In the genomic region with DNA sequence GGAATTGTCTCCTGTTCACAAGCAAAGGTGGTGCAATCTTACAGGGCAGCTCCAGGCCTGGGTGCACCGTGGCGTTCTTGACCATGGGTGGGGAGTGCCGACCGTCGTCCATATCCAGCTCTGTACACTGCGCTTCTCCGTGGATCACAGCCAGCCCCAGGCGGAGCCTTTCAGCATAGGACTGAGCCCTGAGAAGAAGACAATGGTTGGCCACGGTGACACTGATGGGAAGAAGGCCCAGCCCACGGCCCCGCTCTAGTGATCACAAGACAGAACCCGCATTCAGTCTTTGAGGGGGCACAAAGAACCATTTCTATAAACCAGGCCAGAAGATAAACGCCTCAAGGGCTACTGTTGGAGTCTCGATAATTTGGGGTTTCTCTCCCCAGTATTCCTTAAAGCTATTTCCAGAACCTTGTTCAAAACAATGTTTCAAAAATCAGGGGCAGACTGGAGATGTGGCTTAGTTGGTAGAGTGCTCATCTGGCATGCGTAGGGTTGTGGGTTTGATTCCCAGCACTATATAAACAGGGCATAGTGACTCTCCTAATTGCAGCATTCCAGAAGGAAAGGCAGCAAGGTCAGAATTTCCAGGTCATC, we compare ENCODE assay signal across 21 mouse cellular contexts. TPM values are rescaled to one million over a fixed set of nuclear protein-coding genes. Genes with fewer than 3 reads are reported as not detected.
DNase-seq lines count a peak whose midpoint lies in the region; TF ChIP-seq lines count a peak whose summit lies in the region.
"Had no signal": no experiment of that assay in that cellular context is flagged by ENCODE, and none has a peak within 500 bp of the region (broad histone marks: within the 10 kb centered on the region; RNA-seq: fewer than 3 reads in every experiment).

No protein-coding gene starts in this region.

- H3K4me1 ChIP-seq in cortical plate, adult 2 months (ENCODE audit: control insufficient read depth, insufficient read depth, low read length): peaks cover 3% of the 10 kb centered on the region; the same call in 1 of the 2 replicates
- H3K4me1 ChIP-seq: embryonic facial prominence, embryonic 12.5 days; forebrain, embryonic 15.5 days; hindbrain, embryonic 12.5 days had no signal

- peak overlapping the region; percentile 35 for H3K27ac ChIP-seq in cortical plate, adult 2 months (ENCODE audit: insufficient read depth, low read length)
- H3K27ac ChIP-seq: embryonic facial prominence, embryonic 12.5 days; hindbrain, embryonic 12.5 days had no signal

- TF ChIP-seq POLR2A in cortical plate, adult 2 months (IDR thresholded peaks at IDR 0.05; ENCODE audit: extremely low read depth, insufficient read depth, low read length): no peak

- H3K4me3 ChIP-seq in cortical plate, adult 2 months (ENCODE audit: insufficient read depth, low read length): no peak overlapping the region
- H3K4me3 ChIP-seq: embryonic facial prominence, embryonic 12.5 days; forebrain, embryonic 15.5 days; heart, embryonic 13.5 days; hindbrain, embryonic 12.5 days had no signal

- no peak for TF ChIP-seq CTCF in cortical plate, adult 2 months (IDR thresholded peaks at IDR 0.05; ENCODE audit: extremely low read depth, insufficient read depth, low read length)

- peak; percentile 22 for DNase-seq in layer of hippocampus, adult 11-12 months (ENCODE audit: low spot score)
- no peak for DNase-seq in layer of hippocampus, postnatal 14 days (ENCODE audit: low spot score in 2 of 2)
- peak; percentile 16 for DNase-seq in left cerebral cortex, postnatal 4 days
- no peak for DNase-seq in left cerebral cortex, postnatal 14 days (ENCODE audit: low spot score in 2 of 2)
- DNase-seq in Muller cell, postnatal 12 days (ENCODE audit: inconsistent ontology term): peak; percentile 91
- DNase-seq in urinary bladder, postnatal 25 days (ENCODE audit: low spot score): no peak
- DNase-seq: adrenal gland, adult 2 months; adrenal gland, postnatal 25 days; cerebellum, adult 2 months; cerebellum, postnatal 14 days; gastrocnemius, postnatal 36 days; heart, postnatal 36 days had no signal

- intact Hi-C loops in left cerebral cortex, postnatal 4 days (cut with DNase I): no loop called here
- intact Hi-C loops in left cerebral cortex, postnatal 14 days (cut with DNase I): no loop called here

RNA-seq across cellular contexts. Expression of gene Qrich2, which starts 11.2 kb away (rescaled TPM):
- total RNA-seq in layer of hippocampus, postnatal 14 days (2021): under 1 TPM in 1 of 2 experiments, not detected in 1; 0.07 TPM
- total RNA-seq in left cerebral cortex, postnatal 4 days (2021): under 1 TPM in 1 of 2 experiments, not detected in 1; 0.08 TPM
- total RNA-seq in left cerebral cortex, postnatal 14 days (2021): not detected
- polyA plus RNA-seq in cortical plate, adult 2 months (2012; rRNA removed): 0.06 and 0.13 TPM in 2 replicates
- total RNA-seq: adrenal gland, adult 2 months; adrenal gland, postnatal 25 days; common myeloid progenitor, adult 5-6 weeks; gastrocnemius, adult 8-10 months had no signal
- polyA plus RNA-seq: forebrain, embryonic 11.5 days; forebrain, embryonic 15.5 days; heart, embryonic 13.5 days; heart, postnatal 0 days had no signal

RNA-seq across cellular contexts. Expression of gene Prpsap1, which starts 16.7 kb away (rescaled TPM):
- total RNA-seq in layer of hippocampus, postnatal 14 days (2021): 10 to 100 TPM; 86.1 to 90.6 TPM
- 100 to 1,000 TPM; 107 TPM for total RNA-seq in left cerebral cortex, postnatal 4 days (2021)
- total RNA-seq in left cerebral cortex, postnatal 14 days (2021): 10 to 100 TPM; 70.6 to 82.9 TPM
- 89.0 and 90.8 TPM in 2 replicates for polyA plus RNA-seq in cortical plate, adult 2 months (2012; rRNA removed)

RNA-seq across cellular contexts. Expression of gene Ubald2, which starts 43.4 kb away (rescaled TPM):
- total RNA-seq in layer of hippocampus, postnatal 14 days (2021): 10 to 100 TPM; 38.7 to 41.4 TPM
- 10 to 100 TPM; 43.3 to 45.8 TPM for total RNA-seq in left cerebral cortex, postnatal 4 days (2021)
- 10 to 100 TPM; 30.1 to 32.0 TPM for total RNA-seq in left cerebral cortex, postnatal 14 days (2021)
- polyA plus RNA-seq in cortical plate, adult 2 months (2012; rRNA removed): 61.3 and 63.2 TPM in 2 replicates

RNA-seq across cellular contexts. Expression of gene Sphk1, which starts 53.5 kb away (rescaled TPM):
- 1 to 10 TPM; 2.2 TPM for total RNA-seq in layer of hippocampus, postnatal 14 days (2021)
- total RNA-seq in left cerebral cortex, postnatal 4 days (2021): 1 to 10 TPM; 4.8 to 6.7 TPM
- total RNA-seq in left cerebral cortex, postnatal 14 days (2021): 1 to 10 TPM; 4.7 to 5.9 TPM
- 5.3 and 7.6 TPM in 2 replicates for polyA plus RNA-seq in cortical plate, adult 2 months (2012; rRNA removed)

Comparison
In these comparisons a context has a peak if more than half of its experiments do, and no peak if none do; other contexts are left out.
1. DNase-seq: peak in layer of hippocampus, adult 11-12 months (single experiment), left cerebral cortex, postnatal 4 days (single experiment) and Muller cell, postnatal 12 days (single experiment); none in layer of hippocampus, postnatal 14 days (0 of 2), left cerebral cortex, postnatal 14 days (0 of 2) and urinary bladder, postnatal 25 days (single experiment).